Mouse (Mus musculus): ENCODE data around the gene Dmd. TPM values are rescaled to one million over a fixed set of nuclear protein-coding genes. Genes with fewer than 3 reads are reported as not detected.
A peak's percentile ranks its signal among the peaks of the same experiment; 100 is the strongest.

Dmd gene
- total and polyA plus RNA-seq, 3 experiments = 20.8 to 79.1 (median 68.9) TPM

DNA sequence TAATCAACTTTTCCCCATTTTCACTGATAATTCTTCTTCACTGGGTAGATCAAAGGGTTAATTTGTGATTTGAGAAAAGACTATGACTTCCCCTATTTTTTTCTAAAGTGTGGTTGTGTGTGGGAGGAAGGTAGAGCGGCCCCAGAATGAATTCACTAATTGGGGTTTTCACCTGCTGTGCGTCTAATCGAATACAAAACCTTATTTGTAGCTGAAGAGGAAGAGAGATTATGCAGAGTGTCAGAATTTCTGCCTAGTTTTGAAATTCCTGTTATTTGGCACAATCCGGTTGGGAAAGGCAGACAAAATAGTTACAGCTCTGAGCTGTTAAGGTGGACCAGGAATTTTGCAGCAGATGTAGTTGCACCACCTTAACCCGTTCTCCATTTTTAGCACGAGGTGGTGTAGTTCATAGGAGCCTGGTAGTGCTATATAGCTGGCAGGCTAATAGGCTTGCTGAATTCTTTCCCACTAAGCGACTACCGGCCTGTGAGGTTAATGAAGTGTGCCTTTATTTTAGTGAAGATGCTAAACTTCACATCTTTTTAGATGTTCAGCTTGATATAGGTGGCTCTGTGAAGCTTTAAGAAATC, 2092.9 kb downstream of the Dmd start:
- intact Hi-C loops (cut with DNase I) = no loop called here
- 49% methylated on average over 8 of the region's 8 CpGs for WGBS
- TF ChIP-seq POLR2A (IDR thresholded peaks at IDR 0.05; ENCODE audit: insufficient read depth, low read depth, low read length) = no peak
- TF ChIP-seq EP300 (IDR thresholded peaks at IDR 0.05; ENCODE audit: insufficient read depth, low read depth, low read length) = no peak
- TF ChIP-seq CTCF (IDR thresholded peaks at IDR 0.05) = no peak

DNA sequence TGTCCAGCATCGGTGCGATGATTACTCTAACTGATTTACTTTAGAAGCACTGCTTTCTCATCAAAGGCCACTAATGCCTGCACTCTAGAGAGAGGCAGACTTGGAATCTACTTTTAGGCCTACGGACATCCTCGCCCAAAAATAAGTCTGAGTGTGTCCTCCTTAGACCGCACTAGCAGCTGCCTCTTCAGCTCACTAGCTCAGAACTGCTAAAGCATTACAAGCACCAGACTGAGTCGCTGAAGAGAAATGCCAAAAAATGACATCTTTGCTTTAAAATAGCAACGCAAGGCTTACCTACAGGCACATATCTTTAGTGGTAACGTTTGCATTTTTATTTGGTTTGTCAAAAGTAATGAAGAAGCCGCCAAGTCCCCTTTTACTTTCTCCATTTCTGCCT, 2098.0 kb downstream of the Dmd start:
- intact Hi-C loops (cut with DNase I) = no loop called here
- no peak for TF ChIP-seq CTCF (IDR thresholded peaks at IDR 0.05)
- WGBS = 84% methylated on average over 9 of the region's 9 CpGs

More for the DNA sequence above, 2092.9 kb downstream of the Dmd start:
- H3K27me3 ChIP-seq (ENCODE audit: control insufficient read depth, insufficient read depth, low read length) = no peaks in the 10 kb centered on the region
- no peak overlapping the region for H3K27ac ChIP-seq
- no peaks in the 10 kb centered on the region for H3K79me2 ChIP-seq (replicated peaks; ENCODE audit: control insufficient read depth, insufficient read depth, low read length)
- DNase-seq = no peak
- no peak overlapping the region for H3K4me3 ChIP-seq
- no peak overlapping the region for H3K9ac ChIP-seq (ENCODE audit: low read depth, low read length)
- H3K4me1 ChIP-seq (ENCODE audit: control insufficient read depth, insufficient read depth, low read length) = no peaks in the 10 kb centered on the region
- H3K36me3 ChIP-seq (ENCODE audit: control insufficient read depth, insufficient read depth, low read length) = no peaks in the 10 kb centered on the region

DNA sequence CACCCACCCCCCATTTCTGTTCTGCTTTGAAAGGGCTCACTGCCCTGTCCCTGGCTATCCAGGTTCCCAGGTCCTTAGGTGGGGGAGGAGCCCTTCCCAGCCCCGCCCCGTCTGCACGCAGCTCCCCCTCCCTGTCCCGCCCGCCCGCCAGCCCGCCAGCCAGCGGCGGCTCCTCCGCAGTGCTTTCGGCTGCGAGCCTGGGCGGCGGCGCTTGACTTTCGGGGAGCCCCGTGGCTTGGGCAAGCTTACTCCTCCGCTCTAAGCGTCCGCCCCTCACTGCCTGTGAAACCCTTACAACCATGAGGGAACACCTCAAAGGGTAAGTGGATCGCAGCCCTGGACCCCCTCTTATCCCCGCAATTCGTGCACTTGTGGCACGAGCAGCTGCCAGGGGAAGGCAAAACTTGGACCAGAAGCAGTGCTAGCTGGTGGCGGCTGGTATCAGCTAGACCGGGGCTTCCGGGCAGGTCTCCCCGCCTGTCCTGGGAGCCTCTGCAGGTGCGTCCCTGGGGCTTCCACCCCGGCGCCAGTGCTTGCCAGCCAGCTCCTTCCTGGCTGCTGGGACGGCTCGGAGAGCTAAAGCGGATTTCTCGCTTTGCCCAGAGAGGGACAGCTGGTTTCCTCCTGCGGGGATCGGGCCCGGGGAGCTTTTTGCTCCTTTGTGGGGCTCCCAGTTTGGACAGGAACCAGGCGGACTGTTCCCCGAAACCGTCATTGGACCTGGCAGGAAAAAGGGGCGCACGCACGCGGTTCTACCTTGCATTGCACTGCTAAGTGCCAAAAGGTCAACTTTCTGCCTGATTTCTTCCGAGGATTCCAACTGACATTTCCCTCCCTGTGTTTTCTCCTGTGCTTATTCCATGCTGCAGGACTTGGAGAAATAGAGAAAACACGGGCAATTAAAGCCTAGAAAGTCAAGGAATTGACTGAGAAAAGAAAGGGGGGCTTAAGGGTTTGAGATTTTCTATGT, 2099.8 kb downstream of the Dmd start:
- H3K9ac ChIP-seq (ENCODE audit: low read depth, low read length) = peak overlapping the region; percentile 75
- H3K27ac ChIP-seq = peak overlapping the region; percentile 74
- intact Hi-C loops (cut with DNase I) = no loop called here
- H3K4me1 ChIP-seq (ENCODE audit: control insufficient read depth, insufficient read depth, low read length) = no peaks in the 10 kb centered on the region; the same call in 1 of the 2 replicates
- TF ChIP-seq POLR2A (IDR thresholded peaks at IDR 0.05; ENCODE audit: insufficient read depth, low read depth, low read length) (peak; percentile 46; the same call in 1 of the 2 replicates), CTCF (IDR thresholded peaks at IDR 0.05) (no peak)
- H3K79me2 ChIP-seq (replicated peaks; ENCODE audit: control insufficient read depth, insufficient read depth, low read length) = no peaks in the 10 kb centered on the region
- H3K4me3 ChIP-seq = peak overlapping the region; percentile 67
- peak; percentile 71 to 77 for DNase-seq
- 21% methylated on average over 40 of the region's 47 CpGs for WGBS
- no peaks in the 10 kb centered on the region for H3K27me3 ChIP-seq (ENCODE audit: control insufficient read depth, insufficient read depth, low read length)
- H3K36me3 ChIP-seq (ENCODE audit: control insufficient read depth, insufficient read depth, low read length) = no peaks in the 10 kb centered on the region

More for the DNA sequence above, 2098.0 kb downstream of the Dmd start:
- H3K27me3 ChIP-seq (ENCODE audit: control insufficient read depth, insufficient read depth, low read length) = no peaks in the 10 kb centered on the region
- no peak overlapping the region for H3K27ac ChIP-seq
- no peak for DNase-seq
- no peaks in the 10 kb centered on the region for H3K36me3 ChIP-seq (ENCODE audit: control insufficient read depth, insufficient read depth, low read length)
- no peak overlapping the region for H3K9ac ChIP-seq (ENCODE audit: low read depth, low read length)
- no peak overlapping the region for H3K4me3 ChIP-seq
- H3K4me1 ChIP-seq (ENCODE audit: control insufficient read depth, insufficient read depth, low read length) = no peaks in the 10 kb centered on the region; the same call in 1 of the 2 replicates
- no peaks in the 10 kb centered on the region for H3K79me2 ChIP-seq (replicated peaks; ENCODE audit: control insufficient read depth, insufficient read depth, low read length)

DNA sequence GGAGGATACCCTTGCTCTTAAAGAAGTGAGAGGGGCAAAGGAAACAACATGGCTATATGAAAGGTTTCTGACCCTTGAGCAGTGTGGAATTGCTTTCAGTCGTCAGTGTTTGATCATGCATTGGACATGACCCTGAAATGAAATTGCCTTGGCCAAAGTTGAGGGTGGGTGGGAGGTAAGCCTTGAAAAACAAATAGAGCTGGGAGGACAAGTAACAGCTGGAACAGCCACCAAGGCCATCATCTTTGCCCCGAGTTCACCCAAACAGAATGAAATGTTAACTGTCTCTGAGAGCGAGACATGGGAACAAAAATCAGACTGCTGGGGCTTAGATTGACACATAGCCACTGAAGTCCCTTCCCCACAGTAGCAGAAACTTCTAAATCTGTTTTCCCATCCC, 2100.9 kb downstream of the Dmd start:
- Histone ChIP-seq H3K36me3 (ENCODE audit: control insufficient read depth, insufficient read depth, low read length) (no peaks in the 10 kb centered on the region), H3K4me1 (ENCODE audit: control insufficient read depth, insufficient read depth, low read length) (no peaks in the 10 kb centered on the region; the same call in 1 of the 2 replicates), H3K79me2 (replicated peaks; ENCODE audit: control insufficient read depth, insufficient read depth, low read length) (no peaks in the 10 kb centered on the region), H3K27me3 (ENCODE audit: control insufficient read depth, insufficient read depth, low read length) (no peaks in the 10 kb centered on the region), H3K4me3 (0 out of 2 replicates have a peak overlapping the region, but pooled peaks have one; percentile 10), H3K27ac (no peak overlapping the region), H3K9ac (ENCODE audit: low read depth, low read length) (no peak overlapping the region)
- intact Hi-C loops (cut with DNase I) = no loop called here
- peak in 1 of 2 experiments; percentile 2 for DNase-seq
- TF ChIP-seq EP300 (IDR thresholded peaks at IDR 0.05; ENCODE audit: insufficient read depth, low read depth, low read length) (no peak), CTCF (IDR thresholded peaks at IDR 0.05) (no peak), POLR2A (IDR thresholded peaks at IDR 0.05; ENCODE audit: insufficient read depth, low read depth, low read length) (no peak)
- 53% methylated on average over 3 of the region's 3 CpGs for WGBS

DNA sequence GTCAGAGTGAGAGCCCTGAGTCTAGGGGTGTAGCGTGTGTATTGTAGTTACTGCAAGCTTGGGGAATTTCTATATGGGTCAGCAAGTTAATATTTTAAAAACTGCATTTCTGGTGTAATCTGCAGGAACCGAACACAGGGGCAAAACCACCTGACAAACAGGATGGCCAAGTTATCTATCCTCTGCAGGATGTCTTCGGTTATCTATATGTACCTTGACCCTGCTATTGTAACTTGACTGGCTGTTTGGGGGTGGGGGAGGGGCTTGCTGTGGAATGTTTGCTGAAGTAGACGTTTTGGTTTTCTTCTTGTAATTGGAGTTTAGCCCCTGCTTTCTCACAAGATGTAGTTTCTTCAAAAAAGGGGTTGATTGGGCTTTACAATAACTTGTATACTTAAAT, 2124.9 kb downstream of the Dmd start:
- intact Hi-C loops (cut with DNase I) = no loop called here
- Histone ChIP-seq H3K4me3 (no peak overlapping the region), H3K9ac (ENCODE audit: low read depth, low read length) (no peak overlapping the region), H3K36me3 (ENCODE audit: control insufficient read depth, insufficient read depth, low read length) (no peaks in the 10 kb centered on the region; the same call in 1 of the 2 replicates), H3K27ac (no peak overlapping the region), H3K79me2 (replicated peaks; ENCODE audit: control insufficient read depth, insufficient read depth, low read length) (no peaks in the 10 kb centered on the region), H3K27me3 (ENCODE audit: control insufficient read depth, insufficient read depth, low read length) (no peaks in the 10 kb centered on the region), H3K4me1 (ENCODE audit: control insufficient read depth, insufficient read depth, low read length) (no peaks in the 10 kb centered on the region; the same call in 1 of the 2 replicates)
- DNase-seq = no peak
- 52% methylated on average over 4 of the region's 4 CpGs for whole genome bisulfite sequencing
- no peak for TF ChIP-seq POLR2A (IDR thresholded peaks at IDR 0.05; ENCODE audit: insufficient read depth, low read depth, low read length)
- TF ChIP-seq CTCF (IDR thresholded peaks at IDR 0.05) = no peak
- TF ChIP-seq EP300 (IDR thresholded peaks at IDR 0.05; ENCODE audit: insufficient read depth, low read depth, low read length) = no peak

DNA sequence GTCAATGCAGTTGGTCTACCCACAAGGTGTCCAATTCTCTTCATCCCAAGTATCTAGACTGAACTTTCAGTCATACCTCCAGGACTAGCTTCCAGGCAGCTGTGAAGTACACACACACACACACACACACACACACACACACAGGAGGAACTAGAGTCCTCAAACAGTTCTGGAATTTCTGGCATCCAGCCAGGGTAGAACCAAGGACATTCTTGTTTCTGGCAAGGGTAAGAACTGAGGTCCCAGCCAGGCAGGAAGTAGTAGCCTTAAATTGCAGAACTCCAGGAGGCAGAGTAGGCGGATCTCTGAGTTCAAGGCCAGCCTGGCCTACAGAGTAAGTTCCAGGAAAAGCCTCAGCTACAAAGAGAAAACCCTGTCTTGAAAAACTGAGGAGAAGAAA, 2128.2 kb downstream of the Dmd start:
- no peaks in the 10 kb centered on the region; the same call in 1 of the 2 replicates for H3K4me1 ChIP-seq (ENCODE audit: control insufficient read depth, insufficient read depth, low read length)
- TF ChIP-seq EP300 (IDR thresholded peaks at IDR 0.05; ENCODE audit: insufficient read depth, low read depth, low read length) = no peak
- TF ChIP-seq CTCF (IDR thresholded peaks at IDR 0.05) = no peak
- no peak for TF ChIP-seq POLR2A (IDR thresholded peaks at IDR 0.05; ENCODE audit: insufficient read depth, low read depth, low read length)
- peak in 1 of 2 experiments; percentile 11 for DNase-seq
- H3K9ac ChIP-seq (ENCODE audit: low read depth, low read length) = no peak overlapping the region
- no peaks in the 10 kb centered on the region for H3K27me3 ChIP-seq (ENCODE audit: control insufficient read depth, insufficient read depth, low read length)
- H3K36me3 ChIP-seq (ENCODE audit: control insufficient read depth, insufficient read depth, low read length) = no peaks in the 10 kb centered on the region; the same call in 1 of the 2 replicates
- H3K4me3 ChIP-seq = no peak overlapping the region
- 57% methylated on average over 1 of the region's 1 CpGs for WGBS
- H3K79me2 ChIP-seq (replicated peaks; ENCODE audit: control insufficient read depth, insufficient read depth, low read length) = no peaks in the 10 kb centered on the region
- intact Hi-C loops (cut with DNase I) = no loop called here
- H3K27ac ChIP-seq = no peak overlapping the region
